10 mouse cellular contexts compared by ENCODE assay signal in genomic region chr5:36935486-36936473, GRCm38 (mm10). TPM values are rescaled to one million over a fixed set of nuclear protein-coding genes. Genes with fewer than 3 reads are reported as not detected.
DNase-seq lines count a peak whose midpoint lies in the region; ATAC-seq lines count a peak whose summit lies in the region.
"Had no signal": no experiment of that assay in that cellular context is flagged by ENCODE, and none has a peak within 500 bp of the region (broad histone marks: within the 10 kb centered on the region; RNA-seq: fewer than 3 reads in every experiment).

No protein-coding gene starts in this region.

- H3K36me3 ChIP-seq in heart, embryonic 12.5 days = no peaks in the 10 kb centered on the region
- no peaks in the 10 kb centered on the region for H3K36me3 ChIP-seq in midbrain, embryonic 11.5 days (ENCODE audit: control insufficient read depth, insufficient read depth, low read length)
- H3K36me3 ChIP-seq: embryonic facial prominence, embryonic 13.5 days; limb, embryonic 12.5 days had no signal

- H3K4me1 ChIP-seq in heart, embryonic 12.5 days (replicated peaks) = peaks cover 32% of the 10 kb centered on the region
- H3K4me1 ChIP-seq in midbrain, embryonic 11.5 days (ENCODE audit: control insufficient read depth, insufficient read depth, low read length) = peaks cover 2% of the 10 kb centered on the region; the same call in 1 of the 2 replicates

- no peaks in the 10 kb centered on the region for H3K9me3 ChIP-seq in heart, embryonic 12.5 days (replicated peaks)
- no peaks in the 10 kb centered on the region for H3K9me3 ChIP-seq in midbrain, embryonic 11.5 days (ENCODE audit: control insufficient read depth, low read length)
- H3K9me3 ChIP-seq: embryonic facial prominence, embryonic 13.5 days; limb, embryonic 12.5 days had no signal

- peak overlapping the region; percentile 19 for H3K27ac ChIP-seq in heart, embryonic 12.5 days (ENCODE audit: poor library complexity, severe bottlenecking)
- no peak overlapping the region for H3K27ac ChIP-seq in midbrain, embryonic 11.5 days (ENCODE audit: low read depth, low read length)
- H3K27ac ChIP-seq: embryonic facial prominence, embryonic 13.5 days; limb, embryonic 12.5 days had no signal

- no peak for ATAC-seq in heart, embryonic 12.5 days (ENCODE audit: insufficient number of reproducible peaks, low FRiP score)
- peak; percentile 68 for ATAC-seq in midbrain, embryonic 11.5 days (ENCODE audit: low FRiP score)
- ATAC-seq in CD4-positive, CD25-positive, alpha-beta regulatory T cell, adult 4 months = no peak

- peak; percentile 66 for DNase-seq in embryo, embryonic 10 days (ENCODE audit: low spot score)
- no peak for DNase-seq in embryo, embryonic 9.5 days (ENCODE audit: extremely low spot score)
- peak; percentile 51 for DNase-seq in adrenal gland, postnatal 14 days
- peak; percentile 81 for DNase-seq in midbrain, embryonic 11.5 days (ENCODE audit: low spot score, missing footprints)
- no peak for DNase-seq in c-Kit-positive CD71-positive TER-119-positive erythroid progenitor cells, embryonic 14.5 days (ENCODE audit: low spot score)
- no peak for DNase-seq in ovary, postnatal 10 days (ENCODE audit: low spot score)

- no peak overlapping the region for H3K4me3 ChIP-seq in heart, embryonic 12.5 days
- no peak overlapping the region for H3K4me3 ChIP-seq in midbrain, embryonic 11.5 days (ENCODE audit: low read depth, low read length)
- H3K4me3 ChIP-seq: embryonic facial prominence, embryonic 13.5 days; limb, embryonic 12.5 days had no signal

- WGBS in heart, embryonic 12.5 days = 51% methylated on average over 17 of the region's 17 CpGs
- WGBS in midbrain, embryonic 11.5 days = 64% methylated on average over 17 of the region's 17 CpGs

- H3K27me3 ChIP-seq in heart, embryonic 12.5 days (replicated peaks) = no peaks in the 10 kb centered on the region
- H3K27me3 ChIP-seq in midbrain, embryonic 11.5 days (ENCODE audit: control insufficient read depth, insufficient read depth, low read length) = no peaks in the 10 kb centered on the region
- H3K27me3 ChIP-seq: embryonic facial prominence, embryonic 13.5 days had no signal

- no peak overlapping the region for H3K4me2 ChIP-seq in heart, embryonic 12.5 days
- no peak overlapping the region for H3K4me2 ChIP-seq in midbrain, embryonic 11.5 days
- H3K4me2 ChIP-seq: embryonic facial prominence, embryonic 13.5 days; limb, embryonic 12.5 days had no signal

- H3K9ac ChIP-seq in heart, embryonic 12.5 days = no peak overlapping the region
- no peak overlapping the region for H3K9ac ChIP-seq in midbrain, embryonic 11.5 days (ENCODE audit: low read length)
- H3K9ac ChIP-seq: embryonic facial prominence, embryonic 13.5 days; limb, embryonic 12.5 days had no signal

RNA-seq across cellular contexts. Expression of gene Wfs1, which starts 53.2 kb away (rescaled TPM):
- total RNA-seq in adrenal gland, postnatal 14 days (2021) = 23.7 and 24.3 TPM in 2 replicates
- polyA plus RNA-seq in heart, embryonic 12.5 days (2016; fragmentation: Nextera tagmentation; extraction: Ambion mirVana) = 32.0 and 32.7 TPM in 2 replicates
- 6.4 and 7.0 TPM in 2 replicates for polyA plus RNA-seq in midbrain, embryonic 11.5 days (2014; fragmentation: Nextera tagmentation; extraction: Ambion mirVana)
- 1 to 10 TPM in 1 of 2 experiments, under 1 TPM in 1; 0.81 to 1.7 TPM for polyA plus RNA-seq in CD4-positive, CD25-positive, alpha-beta regulatory T cell, adult 4 months (2017; shearing (Covaris generic))

Comparison
In these comparisons a context has a peak if more than half of its experiments do, and no peak if none do; other contexts are left out.
1. DNase-seq: peak in embryo, embryonic 10 days (single experiment), adrenal gland, postnatal 14 days (single experiment) and midbrain, embryonic 11.5 days (single experiment); none in embryo, embryonic 9.5 days (single experiment), c-Kit-positive CD71-positive TER-119-positive erythroid progenitor cells, embryonic 14.5 days (single experiment) and ovary, postnatal 10 days (single experiment).